Mouse (Mus musculus): ENCODE data around the gene Crispld2. TPM values are rescaled to one million over a fixed set of nuclear protein-coding genes. Genes with fewer than 3 reads are reported as not detected.

The Crispld2 gene
- polyA plus RNA-seq, 2 experiments: 3.9 to 7.5 TPM

GRCm38 (mm10) chr8:120040861-120041260 is 48.6 kb downstream of the Crispld2 start:
- Histone ChIP-seq H3K9ac (ENCODE audit: low read depth, low read length, severe bottlenecking) (no peak overlapping the region), H3K4me1 (ENCODE audit: control insufficient read depth, insufficient read depth, low read length) (peaks cover 1% of the 10 kb centered on the region), H3K36me3 (ENCODE audit: control insufficient read depth, insufficient read depth, low read length) (no peaks in the 10 kb centered on the region), H3K27ac (replicated peaks; ENCODE audit: low read depth, low read length) (no peak overlapping the region), H3K27me3 (ENCODE audit: control insufficient read depth, insufficient read depth, low read length) (no peaks in the 10 kb centered on the region), H3K4me2 (replicated peaks; ENCODE audit: low read depth, low read length, severe bottlenecking) (no peak overlapping the region), H3K9me3 (ENCODE audit: control insufficient read depth, low read length) (no peaks in the 10 kb centered on the region), H3K4me3 (replicated peaks; ENCODE audit: low read length) (no peak overlapping the region)
- WGBS: 53% methylated on average over 1 of the region's 1 CpGs
- no peak for TF ChIP-seq POLR2A (IDR thresholded peaks at IDR 0.05; ENCODE audit: borderline replicate concordance, extremely low read depth, insufficient read depth, insufficient read length)
- DNase-seq (ENCODE audit: low spot score): no peak
- no peak for ATAC-seq (ENCODE audit: low FRiP score, low read depth)

GRCm38 (mm10) chr8:120042542-120043312 is 50.5 kb downstream of the Crispld2 start:
- no peak overlapping the region for H3K4me2 ChIP-seq (replicated peaks; ENCODE audit: low read depth, low read length, severe bottlenecking)
- H3K36me3 ChIP-seq (ENCODE audit: control insufficient read depth, insufficient read depth, low read length): no peaks in the 10 kb centered on the region
- H3K9ac ChIP-seq (ENCODE audit: low read depth, low read length, severe bottlenecking): no peak overlapping the region
- H3K4me3 ChIP-seq (replicated peaks; ENCODE audit: low read length): no peak overlapping the region
- DNase-seq (ENCODE audit: low spot score) (no peak), ATAC-seq (ENCODE audit: low FRiP score, low read depth) (no peak)
- no peak overlapping the region for H3K27ac ChIP-seq (replicated peaks; ENCODE audit: low read depth, low read length)
- no peaks in the 10 kb centered on the region for H3K27me3 ChIP-seq (ENCODE audit: control insufficient read depth, insufficient read depth, low read length)
- H3K9me3 ChIP-seq (ENCODE audit: control insufficient read depth, low read length): no peaks in the 10 kb centered on the region
- peaks cover 12% of the 10 kb centered on the region for H3K4me1 ChIP-seq (ENCODE audit: control insufficient read depth, insufficient read depth, low read length)
- TF ChIP-seq POLR2A (IDR thresholded peaks at IDR 0.05; ENCODE audit: borderline replicate concordance, extremely low read depth, insufficient read depth, insufficient read length): no peak
- 79% methylated on average over 10 of the region's 10 CpGs for WGBS

GRCm38 (mm10) chr8:120044907-120045306 is 52.7 kb downstream of the Crispld2 start:
- WGBS: 89% methylated on average over 8 of the region's 8 CpGs
- Histone ChIP-seq H3K4me3 (replicated peaks; ENCODE audit: low read length) (no peak overlapping the region), H3K9me3 (ENCODE audit: control insufficient read depth, low read length) (no peaks in the 10 kb centered on the region), H3K27me3 (ENCODE audit: control insufficient read depth, insufficient read depth, low read length) (no peaks in the 10 kb centered on the region), H3K9ac (ENCODE audit: low read depth, low read length, severe bottlenecking) (no peak overlapping the region), H3K27ac (replicated peaks; ENCODE audit: low read depth, low read length) (no peak overlapping the region), H3K4me1 (ENCODE audit: control insufficient read depth, insufficient read depth, low read length) (peaks cover 15% of the 10 kb centered on the region), H3K36me3 (ENCODE audit: control insufficient read depth, insufficient read depth, low read length) (no peaks in the 10 kb centered on the region), H3K4me2 (replicated peaks; ENCODE audit: low read depth, low read length, severe bottlenecking) (no peak overlapping the region)
- DNase-seq (ENCODE audit: low spot score): no peak
- TF ChIP-seq POLR2A (IDR thresholded peaks at IDR 0.05; ENCODE audit: borderline replicate concordance, extremely low read depth, insufficient read depth, insufficient read length): no peak
- ATAC-seq (ENCODE audit: low FRiP score, low read depth): no peak

- Histone ChIP-seq H3K4me3 (replicated peaks; ENCODE audit: low read length) (no peak overlapping the region), H3K36me3 (ENCODE audit: control insufficient read depth, insufficient read depth, low read length) (no peaks in the 10 kb centered on the region), H3K9ac (ENCODE audit: low read depth, low read length, severe bottlenecking) (no peak overlapping the region), H3K4me2 (replicated peaks; ENCODE audit: low read depth, low read length, severe bottlenecking) (no peak overlapping the region), H3K27ac (replicated peaks; ENCODE audit: low read depth, low read length) (no peak overlapping the region), H3K4me1 (ENCODE audit: control insufficient read depth, insufficient read depth, low read length) (peaks cover 18% of the 10 kb centered on the region), H3K9me3 (ENCODE audit: control insufficient read depth, low read length) (no peaks in the 10 kb centered on the region), H3K27me3 (ENCODE audit: control insufficient read depth, insufficient read depth, low read length) (no peaks in the 10 kb centered on the region)
- WGBS: 20% methylated on average over 5 of the region's 5 CpGs
- ATAC-seq (ENCODE audit: low FRiP score, low read depth) (no peak), DNase-seq (ENCODE audit: low spot score) (no peak)
- TF ChIP-seq POLR2A (IDR thresholded peaks at IDR 0.05; ENCODE audit: borderline replicate concordance, extremely low read depth, insufficient read depth, insufficient read length): no peak
These were observed 53.2 kb downstream of the Crispld2 start for GRCm38 (mm10) chr8:120045471-120045870.

- ATAC-seq (ENCODE audit: low FRiP score, low read depth): peak; percentile 82
- Histone ChIP-seq H3K36me3 (ENCODE audit: control insufficient read depth, insufficient read depth, low read length) (no peaks in the 10 kb centered on the region), H3K9ac (ENCODE audit: low read depth, low read length, severe bottlenecking) (no peak overlapping the region), H3K4me3 (replicated peaks; ENCODE audit: low read length) (no peak overlapping the region), H3K9me3 (ENCODE audit: control insufficient read depth, low read length) (no peaks in the 10 kb centered on the region), H3K27ac (replicated peaks; ENCODE audit: low read depth, low read length) (0 out of 2 replicates have a peak overlapping the region, but pooled peaks have one; percentile 53), H3K27me3 (ENCODE audit: control insufficient read depth, insufficient read depth, low read length) (no peaks in the 10 kb centered on the region), H3K4me2 (replicated peaks; ENCODE audit: low read depth, low read length, severe bottlenecking) (no peak overlapping the region), H3K4me1 (ENCODE audit: control insufficient read depth, insufficient read depth, low read length) (peaks cover 21% of the 10 kb centered on the region)
- DNase-seq (ENCODE audit: low spot score): peak; percentile 63
- no peak for TF ChIP-seq POLR2A (IDR thresholded peaks at IDR 0.05; ENCODE audit: borderline replicate concordance, extremely low read depth, insufficient read depth, insufficient read length)
- WGBS: 46% methylated on average over 14 of the region's 14 CpGs
These were observed 54.2 kb downstream of the Crispld2 start for GRCm38 (mm10) chr8:120046258-120047020.
